Mouse (Mus musculus) CH12F3 (cell line): ENCODE measurements around the gene Pwwp2a.

Source experiments
- in situ Hi-C: fragments of 300-500 bp; cut with MboI; formaldehyde crosslinking; loops from 2 replicates; pipeline ENCODE4 v1.14.3; 2020; ENCODE audit warnings: low sequenced_read_pairs

Gene Pwwp2a

GRCm38 (mm10) chr11:43681472-43682414 lies at the start of gene Pwwp2a:
Gene Pwwp2a, plus strand, starts transcription at chr11:43681998.
- in situ Hi-C loops, result no loop called here

- in situ Hi-C loops, result no loop called here
These were observed 49.2 kb upstream of the Pwwp2a start for GRCm38 (mm10) chr11:43632566-43632965.

GRCm38 (mm10) chr11:43633165-43633564 lies 48.6 kb upstream of the Pwwp2a start:
- in situ Hi-C loops, result no loop called here

GRCm38 (mm10) chr11:43633658-43634401 lies 48.0 kb upstream of the Pwwp2a start:
- in situ Hi-C loops, result no loop called here

GRCm38 (mm10) chr11:43636761-43637160 lies 45.0 kb upstream of the Pwwp2a start:
- in situ Hi-C loops, result no loop called here

- in situ Hi-C loops, result no loop called here
These were observed 43.3 kb upstream of the Pwwp2a start for GRCm38 (mm10) chr11:43638486-43638885.

GRCm38 (mm10) chr11:43643180-43643591 lies 38.6 kb upstream of the Pwwp2a start:
- in situ Hi-C loops, result no loop called here

GRCm38 (mm10) chr11:43645286-43645685 lies 36.5 kb upstream of the Pwwp2a start:
- in situ Hi-C loops, result no loop called here

GRCm38 (mm10) chr11:43653051-43653475 lies 28.7 kb upstream of the Pwwp2a start:
- in situ Hi-C loops, result no loop called here

GRCm38 (mm10) chr11:43656464-43656863 lies 25.3 kb upstream of the Pwwp2a start:
- in situ Hi-C loops, result no loop called here

GRCm38 (mm10) chr11:43658010-43658409 lies 23.8 kb upstream of the Pwwp2a start:
- in situ Hi-C loops, result no loop called here

- in situ Hi-C loops, result no loop called here
These were observed 14.6 kb upstream of the Pwwp2a start for GRCm38 (mm10) chr11:43667038-43667745.

- in situ Hi-C loops, result no loop called here
These were observed 818 bp downstream of the Pwwp2a start for GRCm38 (mm10) chr11:43682415-43683217.

GRCm38 (mm10) chr11:43688850-43689249 lies 7.1 kb downstream of the Pwwp2a start:
- in situ Hi-C loops, result no loop called here

- in situ Hi-C loops, result no loop called here
These were observed 14.8 kb downstream of the Pwwp2a start for GRCm38 (mm10) chr11:43696623-43697022.

- in situ Hi-C loops, result no loop called here
These were observed 16.8 kb downstream of the Pwwp2a start for GRCm38 (mm10) chr11:43698621-43699020.

GRCm38 (mm10) chr11:43700291-43700690 lies 18.5 kb downstream of the Pwwp2a start:
- in situ Hi-C loops, result no loop called here

- in situ Hi-C loops, result no loop called here
These were observed 21.8 kb downstream of the Pwwp2a start for GRCm38 (mm10) chr11:43703552-43703951.

GRCm38 (mm10) chr11:43705751-43706150 lies 24.0 kb downstream of the Pwwp2a start:
- in situ Hi-C loops, result no loop called here

- in situ Hi-C loops, result no loop called here
These were observed 26.6 kb downstream of the Pwwp2a start for GRCm38 (mm10) chr11:43708409-43708808.
